Mouse (Mus musculus) myocyte (in vitro differentiated cells): ENCODE data around the gene Nsun7. TPM values are rescaled to one million over a fixed set of nuclear protein-coding genes. Genes with fewer than 3 reads are reported as not detected.

Experiments
- H3K27me3 ChIP-seq: one replicate; pipeline ENCODE4 v1.6.1; 2011; ENCODE audit not compliant: control insufficient read depth, insufficient read depth, insufficient read length
- H3K36me3 ChIP-seq: one replicate; pipeline ENCODE4 v1.6.1; 2011; ENCODE audit not compliant: control insufficient read depth, insufficient read depth
- H3K4me2 ChIP-seq: one replicate; pipeline ENCODE4 v1.6.1; 2011; ENCODE audit warnings: low read depth, control low read depth
- H3K4me3 ChIP-seq: one replicate; pipeline ENCODE4 v1.5.1; 2011; ENCODE audit warnings: mild to moderate bottlenecking, control low read depth, moderate library complexity
- H3K79me2 ChIP-seq: one replicate; pipeline ENCODE4 v1.6.1; 2011; ENCODE audit not compliant: control insufficient read depth, insufficient read depth
- H3ac ChIP-seq: one replicate; pipeline ENCODE4 v1.6.1; 2011; ENCODE audit not compliant: control insufficient read depth, insufficient read length
- CEBPB ChIP-seq: IDR thresholded peaks from 2 replicates; pipeline ENCODE4 v1.6.1; 2011; ENCODE audit warnings: mild to moderate bottlenecking, moderate library complexity; ENCODE audit not compliant: poor library complexity, insufficient read depth, severe bottlenecking
- E2F4 ChIP-seq: IDR thresholded peaks from one replicate; pipeline ENCODE4 v1.6.1; 2011; ENCODE audit warnings: mild to moderate bottlenecking, control low read depth, moderate library complexity; ENCODE audit not compliant: insufficient read depth
- MAX ChIP-seq: IDR thresholded peaks from one replicate; pipeline ENCODE4 v1.6.1; 2011; ENCODE audit warnings: low read depth, mild to moderate bottlenecking, control low read depth
- MYOD1 ChIP-seq, 3 experiments: IDR thresholded peaks; one replicate each; pipeline ENCODE4 v1.6.1; 2011; ENCODE audit warnings: control low read depth in 2 of 3, low read depth in 2 of 3, mild to moderate bottlenecking in 2 of 3, moderate library complexity in 1 of 3; ENCODE audit not compliant: insufficient read length in 2 of 3, control insufficient read depth in 1 of 3
- MYOG ChIP-seq, 3 experiments: IDR thresholded peaks; one replicate each; pipeline ENCODE4 v1.6.1; 2011; ENCODE audit warnings: control low read depth in 2 of 3, low read depth in 2 of 3, mild to moderate bottlenecking in 2 of 3; ENCODE audit not compliant: insufficient read length in 2 of 3, control insufficient read depth in 1 of 3, insufficient read depth in 1 of 3
- POLR2A ChIP-seq: IDR thresholded peaks from one replicate; pipeline ENCODE4 v1.6.1; 2011; ENCODE audit warnings: low read depth, mild to moderate bottlenecking, control low read depth, moderate library complexity; ENCODE audit not compliant: insufficient read length
- POLR2AphosphoS2 ChIP-seq: IDR thresholded peaks from one replicate; pipeline ENCODE4 v1.6.1; 2011; ENCODE audit warnings: low read depth, control low read depth; ENCODE audit not compliant: insufficient read length
- REST ChIP-seq: IDR thresholded peaks from one replicate; pipeline ENCODE4 v1.6.1; 2011; ENCODE audit warnings: mild to moderate bottlenecking, control low read depth, moderate library complexity; ENCODE audit not compliant: insufficient read depth, insufficient read length
- SRF ChIP-seq: IDR thresholded peaks from one replicate; pipeline ENCODE4 v1.6.1; 2011; ENCODE audit warnings: low read depth; ENCODE audit not compliant: control insufficient read depth, insufficient read length
- TCF12 ChIP-seq: IDR thresholded peaks from one replicate; pipeline ENCODE4 v1.6.1; 2011; ENCODE audit warnings: mild to moderate bottlenecking, control low read depth; ENCODE audit not compliant: poor library complexity, insufficient read depth, severe bottlenecking
- TCF3 ChIP-seq: IDR thresholded peaks from one replicate; pipeline ENCODE4 v1.6.1; 2011; ENCODE audit warnings: low read depth, control low read depth; ENCODE audit not compliant: insufficient read length
- USF1 ChIP-seq: IDR thresholded peaks from one replicate; pipeline ENCODE4 v1.6.1; 2011; ENCODE audit warnings: low read depth, mild to moderate bottlenecking, control low read depth, moderate library complexity
- polyA plus RNA-seq: library from polyadenylated mRNA; unstranded; fragments of >200 nt; fragmentation: generic; extraction: Trizol; gene quantifications from one replicate; pipeline ENCODE4 v1.2.1, GENCODE M21; 2012; ENCODE audit warnings: missing spikeins

Gene Nsun7
- polyA plus RNA-seq, 1 experiment, result not detected

- Histone ChIP-seq H3K27me3 (no peaks in the 10 kb centered on the region), H3K36me3 (no peaks in the 10 kb centered on the region), H3K79me2 (no peaks in the 10 kb centered on the region), H3K4me3 (no peak overlapping the region), H3K4me2 (no peak overlapping the region), H3ac (no peak overlapping the region)
- TF ChIP-seq TCF3, result no peak
- no peak for TF ChIP-seq MAX
- TF ChIP-seq CEBPB, result no peak
- no peak for TF ChIP-seq MYOD1 (IDR thresholded peaks at IDR 0.05; ENCODE audit: control insufficient read depth in 1 of 3, insufficient read length in 2 of 3, low read depth in 2 of 3)
- no peak for TF ChIP-seq POLR2AphosphoS2
Measured at GRCm38 (mm10) chr5:66269616-66270015, 9.9 kb downstream of the Nsun7 start.

GRCm38 (mm10) chr5:66271141-66271540 lies 11.4 kb downstream of the Nsun7 start:
- H3K79me2 ChIP-seq, result no peaks in the 10 kb centered on the region
- H3ac ChIP-seq, result no peak overlapping the region
- no peaks in the 10 kb centered on the region for H3K27me3 ChIP-seq

GRCm38 (mm10) chr5:66274417-66274816 lies 14.7 kb downstream of the Nsun7 start:
- Histone ChIP-seq H3K27me3 (no peaks in the 10 kb centered on the region), H3K79me2 (no peaks in the 10 kb centered on the region), H3K4me3 (no peak overlapping the region), H3K36me3 (no peaks in the 10 kb centered on the region), H3K4me2 (no peak overlapping the region), H3ac (no peak overlapping the region)
- TF ChIP-seq USF1 (no peak), REST (no peak), TCF3 (no peak), MAX (no peak), MYOD1 (IDR thresholded peaks at IDR 0.05; ENCODE audit: control insufficient read depth in 1 of 3, insufficient read length in 2 of 3, low read depth in 2 of 3) (no peak), E2F4 (no peak)

More at GRCm38 (mm10) chr5:66271141-66271540, 11.4 kb downstream of the Nsun7 start:
- no peak overlapping the region for H3K4me3 ChIP-seq
- no peaks in the 10 kb centered on the region for H3K36me3 ChIP-seq
- TF ChIP-seq TCF12 (no peak), TCF3 (no peak), MYOG (IDR thresholded peaks at IDR 0.05; ENCODE audit: control insufficient read depth in 1 of 3, insufficient read depth in 1 of 3, insufficient read length in 2 of 3, low read depth in 2 of 3) (no peak), POLR2A (no peak), POLR2AphosphoS2 (no peak), CEBPB (no peak), SRF (no peak)
- H3K4me2 ChIP-seq, result no peak overlapping the region

GRCm38 (mm10) chr5:66279650-66280049 lies 20.0 kb downstream of the Nsun7 start:
- H3K4me3 ChIP-seq, result no peak overlapping the region
- no peaks in the 10 kb centered on the region for H3K79me2 ChIP-seq
- TF ChIP-seq POLR2AphosphoS2, result no peak
- H3K27me3 ChIP-seq, result no peaks in the 10 kb centered on the region
- H3ac ChIP-seq, result no peak overlapping the region
- no peak overlapping the region for H3K4me2 ChIP-seq
- H3K36me3 ChIP-seq, result no peaks in the 10 kb centered on the region

- Histone ChIP-seq H3K4me3 (no peak overlapping the region), H3K79me2 (no peaks in the 10 kb centered on the region), H3K4me2 (no peak overlapping the region), H3K27me3 (no peaks in the 10 kb centered on the region), H3ac (no peak overlapping the region), H3K36me3 (no peaks in the 10 kb centered on the region)
- no peak for TF ChIP-seq POLR2AphosphoS2
- TF ChIP-seq POLR2A, result no peak
- TF ChIP-seq MYOD1 (IDR thresholded peaks at IDR 0.05; ENCODE audit: control insufficient read depth in 1 of 3, insufficient read length in 2 of 3, low read depth in 2 of 3), result no peak
- TF ChIP-seq REST, result no peak
- TF ChIP-seq SRF, result no peak
- no peak for TF ChIP-seq USF1
- TF ChIP-seq CEBPB, result no peak
Measured at GRCm38 (mm10) chr5:66280742-66281141, 21.0 kb downstream of the Nsun7 start.

- no peak overlapping the region for H3ac ChIP-seq
- TF ChIP-seq POLR2AphosphoS2 (peak; percentile 33), SRF (no peak)
- H3K36me3 ChIP-seq, result peaks cover 10% of the 10 kb centered on the region
- H3K27me3 ChIP-seq, result no peaks in the 10 kb centered on the region
- no peak overlapping the region for H3K4me2 ChIP-seq
- H3K79me2 ChIP-seq, result no peaks in the 10 kb centered on the region
- no peak overlapping the region for H3K4me3 ChIP-seq
Measured at GRCm38 (mm10) chr5:66294106-66294625, 34.5 kb downstream of the Nsun7 start.
